Mouse (Mus musculus): ENCODE results near the gene Dip2b.

DNA sequence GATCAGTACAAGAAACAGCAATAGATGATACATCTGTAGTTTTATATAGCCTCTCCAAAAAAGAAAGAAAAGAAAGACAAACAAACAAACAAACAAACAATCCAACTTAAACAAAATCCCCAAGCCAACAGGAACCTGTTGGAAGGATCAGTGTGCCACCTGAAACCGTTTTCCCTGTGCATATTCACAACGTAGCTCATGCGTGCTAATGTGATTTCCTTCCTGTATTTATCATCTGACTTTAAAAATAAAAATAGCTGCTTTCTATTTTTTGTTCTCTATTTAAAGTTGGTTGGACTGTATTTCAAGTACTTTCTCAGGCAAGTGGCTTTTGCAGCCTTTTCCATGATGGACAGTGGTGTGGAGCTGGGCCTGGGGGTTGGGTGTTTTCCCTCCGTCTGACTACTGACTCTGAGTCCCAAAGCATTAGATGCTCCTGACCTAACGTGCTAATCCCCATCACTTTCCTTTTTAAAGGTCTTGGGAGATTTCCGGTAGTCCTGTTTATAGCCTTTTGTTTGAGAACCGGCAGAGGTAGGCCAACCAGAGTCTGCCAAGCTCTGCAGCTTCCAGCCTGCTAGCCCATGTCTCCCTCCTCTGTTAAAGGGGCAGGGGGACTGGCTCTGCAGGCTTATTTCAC is 90.8 kb downstream of the Dip2b start:
- TF ChIP-seq CTCF (IDR thresholded peaks at IDR 0.05; ENCODE audit: low read depth) (no peak), EP300 (IDR thresholded peaks at IDR 0.05; ENCODE audit: low read depth) (no peak)
